Mouse (Mus musculus) CD8-positive naive resting alpha-beta T cell, adult 2 months (primary cell): ENCODE data around the gene Tfcp2.
A peak's percentile ranks its signal among the peaks of the same experiment; 100 is the strongest.
"Not testable (repeated sequence)": the region's sequence is repeated elsewhere in the genome, so short reads cannot be mapped to it uniquely, and the experiment has no call there.

Experiments
- DNase-seq, 2 experiments: peaks; one replicate each; pipeline ENCODE4 v3.0.0; 2022; ENCODE audit warnings: low read depth in 2 of 2, low spot score in 2 of 2

The Tfcp2 gene

DNA sequence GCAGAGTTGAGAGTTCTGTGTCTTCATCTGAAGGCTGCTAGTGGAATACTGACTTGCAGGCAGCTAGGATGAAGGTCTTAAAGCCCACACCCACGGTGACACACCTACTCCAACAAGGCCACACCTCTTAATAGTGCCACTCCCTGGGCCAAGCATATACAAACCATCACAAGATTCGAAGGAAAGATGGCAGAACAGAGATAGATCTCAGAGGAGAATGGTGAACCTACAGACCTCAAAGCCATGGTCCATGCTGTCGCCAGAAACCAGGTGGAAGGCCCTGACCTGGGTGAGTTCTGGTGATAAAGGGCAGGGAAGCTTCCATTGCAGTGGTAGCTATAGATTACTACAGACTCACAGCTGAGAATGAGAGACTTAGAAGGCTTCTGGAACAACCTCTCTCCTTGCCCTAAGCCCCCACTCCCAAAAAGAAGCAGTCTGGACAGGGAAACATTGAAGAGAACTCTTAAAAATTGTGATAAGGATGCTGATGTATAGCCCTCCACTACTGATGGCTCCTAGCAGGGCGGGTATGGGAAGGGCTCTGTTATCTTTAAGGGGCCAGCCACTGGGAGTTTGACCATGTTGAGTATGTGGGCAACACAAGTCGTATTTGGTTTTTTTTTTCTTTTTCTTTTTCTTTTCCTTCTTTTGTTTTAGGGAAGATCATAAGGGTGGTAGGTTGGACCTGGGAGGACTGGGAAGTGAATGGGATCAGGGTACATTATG, 6.1 kb upstream of the Tfcp2 start:
- no peak for DNase-seq

DNA sequence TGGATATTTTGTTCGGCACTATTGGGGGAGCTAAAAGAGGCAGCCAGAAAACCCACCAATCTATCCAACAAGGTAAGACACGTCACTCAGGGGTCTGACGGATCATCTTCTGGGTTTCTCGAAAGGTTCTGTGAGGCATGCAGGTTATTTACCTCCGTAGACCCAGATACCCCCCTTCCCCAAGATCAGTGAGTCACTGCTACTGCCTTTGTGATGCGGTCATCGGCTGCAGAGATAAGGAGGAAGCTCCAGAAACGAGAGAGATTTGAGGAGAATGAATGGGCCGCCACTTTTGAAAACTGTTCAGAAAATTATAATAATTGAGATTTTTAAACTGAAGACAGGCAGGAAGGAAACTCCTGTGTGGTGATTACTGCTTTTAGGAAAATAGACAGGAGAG, 4.6 kb upstream of the Tfcp2 start:
- no peak for DNase-seq

GRCm38 (mm10) chr15:100555965-100556364, 4.2 kb upstream of the Tfcp2 start:
- DNase-seq, result no peak

GRCm38 (mm10) chr15:100550280-100550679, 1.5 kb downstream of the Tfcp2 start:
- no peak for DNase-seq

DNA sequence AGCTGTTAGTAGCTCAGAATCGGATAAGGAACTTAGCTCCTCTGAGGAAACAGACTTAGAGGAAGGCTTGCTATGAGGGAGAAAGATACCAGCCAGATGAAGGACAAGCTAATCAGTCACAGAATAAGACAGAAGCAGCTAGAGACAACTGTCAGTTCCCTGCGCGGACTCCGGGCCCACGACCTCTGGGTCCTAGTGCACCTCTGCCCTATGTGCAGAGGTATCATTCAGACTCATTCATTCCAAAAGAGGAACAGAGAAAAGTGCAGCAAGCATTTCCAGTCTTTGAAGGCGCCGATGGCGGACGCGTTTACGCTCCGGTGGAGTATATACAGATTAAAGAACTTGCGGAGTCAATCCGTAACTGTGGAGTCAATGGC, 8.2 kb downstream of the Tfcp2 start:
- DNase-seq, result not testable (repeated sequence)

DNA sequence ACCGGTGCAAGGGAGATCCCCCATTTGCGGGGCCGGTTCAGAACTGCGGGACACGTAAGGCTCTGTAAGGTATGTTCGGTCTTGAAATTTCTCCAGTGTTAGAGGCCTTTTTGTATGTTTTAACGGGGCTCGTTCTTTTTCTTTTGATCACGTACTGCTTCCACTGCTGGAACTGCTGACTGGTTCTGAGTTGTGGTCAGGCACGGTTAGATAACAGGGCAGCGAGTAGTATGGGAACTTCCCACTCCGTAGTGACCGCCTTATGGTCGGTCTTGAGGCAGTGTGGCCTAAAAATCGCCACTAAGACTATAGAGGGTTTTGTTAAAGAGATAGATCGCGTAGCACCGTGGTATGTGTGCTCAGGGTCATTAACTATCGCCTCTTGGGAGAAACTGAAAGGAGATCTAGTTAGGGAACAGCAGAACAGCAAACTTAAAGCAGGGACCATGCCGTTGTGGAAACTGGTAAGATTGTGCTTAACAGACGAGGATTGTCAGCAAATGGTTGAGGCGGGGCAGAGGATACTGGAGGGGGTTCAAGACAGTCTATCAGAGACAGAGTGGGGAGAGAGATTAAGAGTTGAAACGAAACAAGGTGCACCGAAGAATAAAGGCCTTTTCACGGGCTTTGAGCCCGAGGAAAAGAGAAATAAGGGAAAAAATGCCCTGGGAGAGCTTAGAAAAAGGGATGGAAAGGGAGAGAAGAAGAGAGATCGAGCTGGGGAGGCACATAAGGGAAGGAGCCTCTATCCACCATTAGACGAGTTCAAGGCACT, 8.7 kb downstream of the Tfcp2 start:
- not testable (repeated sequence) for DNase-seq

DNA sequence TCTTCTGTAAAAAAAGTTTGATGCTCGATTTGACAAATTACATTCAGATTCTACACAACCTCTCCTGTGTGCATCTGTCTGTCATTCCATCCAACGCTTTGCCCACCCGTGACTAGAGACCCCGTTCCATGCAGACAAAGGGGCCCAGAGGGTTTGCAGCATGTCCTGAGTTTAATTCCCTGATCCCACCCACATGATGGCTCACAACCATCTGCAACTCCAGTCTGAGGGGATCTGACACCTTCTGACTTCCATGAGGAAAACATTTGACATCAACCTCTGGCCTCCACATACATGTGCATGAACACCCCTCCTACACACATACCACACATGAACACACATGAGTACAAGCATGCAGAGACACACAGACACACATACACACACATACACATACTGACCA, 10.4 kb downstream of the Tfcp2 start:
- no peak for DNase-seq

- DNase-seq, result not testable (repeated sequence)
Measured at GRCm38 (mm10) chr15:100541001-100541400, 10.8 kb downstream of the Tfcp2 start.

- DNase-seq, result peak; percentile 10 to 23
Measured at GRCm38 (mm10) chr15:100539411-100539810, 12.4 kb downstream of the Tfcp2 start.

DNA sequence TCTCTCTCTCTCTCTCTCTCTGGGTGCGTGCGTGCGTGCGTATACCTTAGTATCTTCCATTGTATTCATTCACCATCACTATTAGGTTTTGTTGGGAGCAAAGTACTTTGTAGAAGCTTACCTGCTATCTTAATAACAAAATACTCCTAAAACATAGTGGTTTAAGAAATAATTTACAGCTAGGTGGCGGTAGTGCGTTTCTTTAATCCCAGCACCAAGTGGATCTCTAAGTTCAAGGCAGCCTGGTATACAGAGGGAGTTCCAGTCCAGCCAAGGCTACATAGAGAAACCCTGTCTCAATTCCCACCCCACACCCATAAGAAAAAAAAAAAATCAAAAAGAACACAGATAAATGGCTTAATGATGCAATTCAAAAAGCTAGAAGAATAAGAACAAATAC, 13.9 kb downstream of the Tfcp2 start:
- DNase-seq, result peak; percentile 28 to 55

DNA sequence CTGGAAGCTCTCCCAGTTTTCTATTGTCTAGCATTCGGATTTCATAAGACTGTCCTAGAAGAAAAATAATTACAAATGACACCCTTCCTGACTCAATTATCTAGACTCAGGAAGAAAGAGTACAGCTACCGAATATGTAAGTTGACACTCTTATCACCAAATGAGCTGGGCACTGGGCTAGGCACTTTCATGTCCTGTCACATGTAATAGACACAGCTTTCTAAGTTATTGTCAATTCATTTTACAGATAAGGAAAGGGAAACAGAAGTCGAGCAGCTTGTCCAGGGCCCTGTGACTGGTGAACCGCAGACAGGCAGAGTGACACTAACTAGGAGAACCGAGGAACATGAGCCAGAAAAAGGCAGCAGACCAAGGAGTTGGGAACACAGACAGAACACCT, 23.9 kb downstream of the Tfcp2 start:
- DNase-seq, result no peak

GRCm38 (mm10) chr15:100525405-100525804, 26.4 kb downstream of the Tfcp2 start:
- no peak for DNase-seq

DNA sequence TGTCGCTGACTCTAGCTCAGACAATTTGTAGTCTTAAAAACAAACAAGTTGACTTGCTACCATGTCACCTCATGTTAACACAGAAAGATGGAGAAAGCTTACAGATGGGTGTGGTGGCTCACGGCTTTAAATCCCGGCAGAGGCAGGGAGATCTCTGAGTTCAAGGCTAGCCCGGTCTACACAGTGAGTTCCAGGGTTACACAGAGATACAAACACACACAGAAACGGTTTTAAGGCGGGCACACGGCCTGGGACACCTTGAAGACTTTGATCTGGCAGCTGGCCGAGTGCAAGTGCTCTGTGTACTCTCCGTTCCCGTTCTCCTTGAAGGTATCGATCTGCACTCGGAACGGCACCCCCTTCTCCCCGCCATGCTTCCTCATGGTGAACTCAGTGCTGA, 31.5 kb downstream of the Tfcp2 start:
- DNase-seq, result no peak

DNA sequence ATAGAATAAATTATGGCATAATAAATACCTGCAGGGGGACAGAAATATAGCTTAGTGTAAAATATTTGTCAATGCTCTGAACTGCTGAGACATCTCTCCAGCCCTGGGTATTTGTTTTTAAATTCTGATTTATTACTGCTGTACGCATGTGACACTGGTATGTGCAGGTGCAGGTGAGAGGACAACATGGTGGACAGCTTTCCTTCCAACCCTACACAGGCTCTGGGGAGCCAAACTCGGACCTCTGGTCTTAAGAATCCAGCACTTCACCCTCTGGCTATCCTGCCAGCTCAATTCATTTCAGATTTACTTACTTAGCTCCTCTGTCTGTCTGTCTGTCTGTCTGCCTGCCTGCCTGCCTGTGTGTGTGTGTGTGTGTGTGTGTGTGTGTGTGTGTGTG, 36.7 kb downstream of the Tfcp2 start:
- DNase-seq, result no peak

- no peak for DNase-seq
Measured at GRCm38 (mm10) chr15:100513387-100513786, 38.4 kb downstream of the Tfcp2 start.

DNA sequence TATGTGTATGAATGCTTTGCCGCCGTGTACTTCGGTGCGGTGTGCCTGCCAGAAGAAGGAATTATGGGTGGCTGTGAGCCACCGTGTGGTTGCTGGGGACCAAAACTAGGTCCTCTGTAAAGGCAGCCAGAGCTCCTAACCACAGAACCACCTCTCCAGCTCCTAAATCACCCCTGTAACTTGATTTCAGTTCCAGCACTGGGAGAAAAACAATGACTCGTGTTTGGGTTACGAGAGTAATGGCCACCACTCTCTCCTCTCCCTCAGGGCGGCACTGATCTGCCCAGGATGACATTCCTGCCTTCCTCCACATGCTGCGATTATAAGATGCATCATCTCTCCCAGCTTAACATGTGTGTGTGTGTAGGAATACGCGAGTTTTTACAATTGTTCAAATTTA, 41.7 kb downstream of the Tfcp2 start:
- no peak for DNase-seq

DNA sequence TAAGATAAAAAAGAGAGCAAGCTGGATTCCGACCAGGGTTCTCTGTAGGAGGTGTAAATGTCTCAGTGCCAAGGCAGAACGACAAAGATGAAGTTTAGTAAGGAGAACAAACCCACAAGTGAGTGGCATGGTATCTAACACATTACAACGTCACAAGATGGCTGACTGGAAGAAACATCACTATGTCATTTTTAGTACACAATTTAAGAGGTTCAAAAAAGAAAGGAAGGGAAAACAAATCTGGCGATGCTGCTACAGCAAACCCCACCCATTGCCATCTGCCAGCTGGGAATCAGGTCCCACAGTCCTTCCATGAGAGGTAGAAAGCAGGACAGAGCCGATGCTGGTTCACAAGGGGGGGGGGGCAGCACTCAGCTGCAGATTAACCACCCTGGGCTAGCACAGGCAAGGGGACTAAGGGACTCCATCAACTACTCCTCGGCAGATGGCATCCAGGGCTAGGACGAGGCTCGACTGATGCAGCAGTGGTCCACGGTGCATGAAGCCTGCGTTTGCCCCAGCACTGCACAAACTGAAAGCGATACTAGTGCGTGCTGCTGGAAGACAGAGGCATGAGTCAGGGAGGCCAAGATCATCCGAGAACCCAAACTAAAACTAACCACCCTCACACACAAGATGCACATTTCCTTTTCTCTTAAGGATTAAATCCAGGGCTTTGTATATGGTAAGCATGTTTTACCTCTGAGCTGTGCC, 43.2 kb downstream of the Tfcp2 start:
- DNase-seq, result no peak

DNA sequence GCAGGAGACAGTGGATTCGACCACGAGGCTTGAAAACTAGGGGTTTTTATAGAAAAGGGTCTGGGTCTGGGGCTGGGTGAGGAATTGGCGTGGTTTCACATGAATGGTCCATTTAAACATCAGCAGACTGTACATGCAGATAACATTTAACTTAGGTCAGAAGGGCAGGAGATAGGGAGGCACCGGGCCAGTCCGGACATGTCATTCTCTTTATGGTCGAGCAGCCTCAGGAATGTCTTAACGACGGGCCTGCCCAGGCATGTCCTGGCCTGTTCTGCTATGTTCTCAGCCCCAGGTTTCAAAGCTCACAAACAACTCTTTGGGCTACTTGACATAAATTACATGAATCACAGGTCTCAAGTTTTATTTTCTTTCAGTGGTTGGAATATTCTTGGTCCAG, 52.3 kb downstream of the Tfcp2 start:
- not testable (repeated sequence) for DNase-seq

DNA sequence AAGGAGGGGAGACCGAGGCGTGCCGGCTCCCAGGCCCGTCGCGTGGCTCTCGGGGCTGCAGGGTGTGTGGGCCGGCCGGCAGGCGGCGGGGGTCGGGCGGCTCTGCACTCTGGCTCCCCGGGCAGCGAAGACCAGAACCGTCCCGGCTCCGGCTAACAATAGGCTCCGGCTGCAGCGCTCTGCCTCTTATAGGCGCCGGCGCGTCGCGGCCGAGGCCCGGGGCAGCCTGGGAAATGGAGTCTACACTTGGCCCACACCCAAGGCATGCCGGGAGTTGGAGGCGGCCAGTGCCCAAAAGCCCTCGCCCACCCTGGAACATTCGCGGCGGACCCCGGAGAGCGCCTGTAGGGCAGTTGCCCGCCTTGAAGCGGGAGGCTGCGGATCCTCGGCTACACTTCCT, 56.7 kb downstream of the Tfcp2 start, which contains the start of gene Csrnp2:
Gene Csrnp2, minus strand, starts transcription at position 387 of the 400 bp plus-strand sequence.
- DNase-seq, result peak; percentile 73 to 75

DNA sequence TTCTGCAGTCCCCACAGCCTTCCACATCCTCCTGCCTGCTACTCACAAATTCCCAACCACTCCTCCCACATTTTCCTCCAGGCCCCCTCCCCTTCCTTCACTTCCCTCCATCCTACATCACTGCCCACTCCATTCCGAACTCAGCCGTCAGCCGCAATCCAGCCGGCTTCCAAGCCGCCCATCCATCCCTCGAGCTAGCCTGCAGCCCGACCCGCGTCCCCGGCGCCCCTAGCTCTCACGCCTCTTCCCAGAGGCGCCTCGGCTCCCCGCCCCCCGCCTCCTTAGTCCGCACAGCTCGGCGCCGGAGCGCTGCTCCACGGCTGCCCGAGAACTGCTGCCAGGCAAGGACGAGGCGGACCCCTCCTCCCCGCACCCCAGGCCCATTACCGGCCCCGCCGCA, 57.2 kb downstream of the Tfcp2 start:
- no peak for DNase-seq

DNA sequence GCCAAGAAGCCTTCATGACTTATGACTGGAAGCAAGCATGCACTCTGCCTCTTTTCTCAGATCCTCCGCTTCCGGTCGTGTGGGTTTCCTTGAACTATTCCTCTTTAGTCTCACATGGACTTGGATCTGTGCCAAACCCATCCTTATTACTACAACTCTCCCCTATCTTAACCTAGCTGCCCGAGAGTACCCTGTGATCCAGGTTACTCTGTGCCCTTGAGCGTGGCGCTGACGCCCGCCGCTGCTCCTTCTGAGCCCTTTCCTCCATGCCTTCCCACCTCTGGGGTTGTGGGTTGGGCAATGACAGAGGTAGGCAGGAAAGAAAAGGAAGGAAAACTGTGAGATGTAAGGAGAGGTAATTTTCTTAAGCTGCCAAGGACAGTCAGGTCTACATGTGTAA, 59.8 kb downstream of the Tfcp2 start:
- DNase-seq, result no peak

DNA sequence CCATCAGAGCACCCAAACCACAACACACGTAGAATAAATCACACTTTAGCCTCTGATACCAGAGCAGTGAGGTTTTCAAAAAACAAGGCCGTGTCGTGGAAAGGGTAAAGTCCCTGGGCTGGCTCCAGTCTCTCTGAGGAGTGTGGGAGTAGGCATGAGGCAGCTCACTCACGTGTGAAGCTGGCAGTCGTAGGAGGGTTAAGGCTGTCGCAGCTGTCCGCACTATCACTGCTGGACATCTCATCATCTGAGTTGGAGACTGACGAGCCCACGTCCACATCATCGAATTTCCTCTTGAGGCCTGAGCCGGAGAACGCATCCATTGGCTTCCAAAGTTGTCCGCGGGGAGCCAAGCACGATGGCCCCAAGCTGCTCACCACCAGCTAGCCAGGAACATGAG, 62.5 kb downstream of the Tfcp2 start:
- no peak for DNase-seq
